Mouse (Mus musculus): Measurements from ENCODE around the gene Itm2c. TPM values are rescaled to one million over a fixed set of nuclear protein-coding genes. Genes with fewer than 3 reads are reported as not detected.

Itm2c gene
- polyA plus RNA-seq, 1 experiment from 2014 or later: 163 TPM

DNA sequence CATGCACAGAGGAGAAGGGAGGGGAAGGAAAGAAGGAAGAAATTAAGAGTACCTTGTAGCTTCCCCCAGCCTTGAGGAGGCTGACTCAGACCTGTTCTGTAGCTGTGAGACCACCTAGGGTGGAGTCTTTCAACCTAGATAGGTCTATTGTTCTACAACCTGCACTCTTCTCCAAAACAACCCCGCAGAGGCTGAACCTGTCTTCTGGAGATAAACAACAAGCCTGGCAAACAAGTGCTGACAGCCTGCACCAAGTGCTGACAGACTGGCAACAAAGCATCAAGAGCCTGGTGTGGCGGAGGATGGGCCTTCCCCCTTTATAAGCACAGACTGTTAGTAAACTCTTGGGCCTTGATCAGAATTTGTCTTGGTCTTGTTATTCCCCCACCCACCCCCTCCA is 23.5 kb upstream of the Itm2c start:
- 73% methylated on average over 2 of the region's 2 CpGs for WGBS
- no peaks in the 10 kb centered on the region for H3K36me3 ChIP-seq
- no peak overlapping the region for H3K27ac ChIP-seq (replicated peaks)
- no peaks in the 10 kb centered on the region for H3K27me3 ChIP-seq
- no peaks in the 10 kb centered on the region for H3K4me1 ChIP-seq
- H3K9ac ChIP-seq (replicated peaks): no peak overlapping the region
- H3K4me2 ChIP-seq (replicated peaks): no peak overlapping the region
- no peak for ATAC-seq (ENCODE audit: low FRiP score, low read depth)
- H3K4me3 ChIP-seq: no peak overlapping the region
- peaks cover 5% of the 10 kb centered on the region; the same call in 1 of the 2 replicates for H3K9me3 ChIP-seq

DNA sequence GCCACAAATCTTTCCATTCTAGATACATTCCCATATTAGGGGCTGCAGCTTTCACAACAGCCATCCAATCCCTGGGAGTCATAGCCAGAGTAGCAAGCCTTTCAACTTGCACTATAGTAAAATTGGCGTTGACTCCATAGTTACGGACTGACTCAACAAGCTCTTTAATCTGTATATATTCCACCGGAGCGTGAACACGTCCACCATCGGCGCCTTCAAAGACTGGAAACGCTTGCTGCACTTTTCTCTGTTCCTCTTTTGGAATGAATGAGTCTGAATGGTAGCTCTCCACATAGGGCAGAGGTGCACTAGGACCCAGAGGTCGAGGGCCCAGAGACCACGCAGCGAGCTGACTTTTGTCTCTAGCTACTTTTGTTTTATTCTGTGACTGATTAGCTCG is 12.1 kb upstream of the Itm2c start:
- Histone ChIP-seq H3K27me3 (no peaks in the 10 kb centered on the region), H3K27ac (replicated peaks) (no peak overlapping the region), H3K4me3 (no peak overlapping the region), H3K9ac (replicated peaks) (no peak overlapping the region), H3K9me3 (peaks cover 15% of the 10 kb centered on the region), H3K4me2 (replicated peaks) (no peak overlapping the region), H3K36me3 (no peaks in the 10 kb centered on the region), H3K4me1 (no peaks in the 10 kb centered on the region)
- 92% methylated on average over 12 of the region's 12 CpGs for WGBS
- ATAC-seq (ENCODE audit: low FRiP score, low read depth): no peak

DNA sequence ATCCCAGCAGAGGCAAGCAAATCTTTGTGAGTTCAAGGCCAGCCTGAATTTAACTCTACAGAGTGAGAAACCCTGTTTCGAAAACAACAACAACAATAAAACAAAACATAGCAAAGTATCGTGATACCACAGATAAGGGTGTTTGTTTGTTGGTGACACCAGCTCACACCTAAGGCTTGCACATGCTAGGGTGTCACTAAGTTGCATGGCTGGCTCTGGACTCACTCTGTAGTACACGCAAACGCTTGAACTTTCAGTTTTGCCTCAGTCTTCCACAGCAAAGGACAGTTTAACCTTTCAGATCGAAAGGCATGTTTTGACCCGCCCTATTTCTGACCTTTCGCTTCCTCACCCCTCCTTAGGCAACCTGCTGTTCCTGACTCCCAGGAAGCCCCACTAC is 6.9 kb upstream of the Itm2c start:
- no peak overlapping the region for H3K4me2 ChIP-seq (replicated peaks)
- H3K9me3 ChIP-seq: no peaks in the 10 kb centered on the region
- H3K36me3 ChIP-seq: no peaks in the 10 kb centered on the region
- no peak overlapping the region for H3K4me3 ChIP-seq
- 89% methylated on average over 7 of the region's 7 CpGs for WGBS
- no peaks in the 10 kb centered on the region for H3K27me3 ChIP-seq
- no peak for ATAC-seq (ENCODE audit: low FRiP score, low read depth)
- no peak overlapping the region for H3K27ac ChIP-seq (replicated peaks)
- H3K9ac ChIP-seq (replicated peaks): no peak overlapping the region
- no peaks in the 10 kb centered on the region for H3K4me1 ChIP-seq

DNA sequence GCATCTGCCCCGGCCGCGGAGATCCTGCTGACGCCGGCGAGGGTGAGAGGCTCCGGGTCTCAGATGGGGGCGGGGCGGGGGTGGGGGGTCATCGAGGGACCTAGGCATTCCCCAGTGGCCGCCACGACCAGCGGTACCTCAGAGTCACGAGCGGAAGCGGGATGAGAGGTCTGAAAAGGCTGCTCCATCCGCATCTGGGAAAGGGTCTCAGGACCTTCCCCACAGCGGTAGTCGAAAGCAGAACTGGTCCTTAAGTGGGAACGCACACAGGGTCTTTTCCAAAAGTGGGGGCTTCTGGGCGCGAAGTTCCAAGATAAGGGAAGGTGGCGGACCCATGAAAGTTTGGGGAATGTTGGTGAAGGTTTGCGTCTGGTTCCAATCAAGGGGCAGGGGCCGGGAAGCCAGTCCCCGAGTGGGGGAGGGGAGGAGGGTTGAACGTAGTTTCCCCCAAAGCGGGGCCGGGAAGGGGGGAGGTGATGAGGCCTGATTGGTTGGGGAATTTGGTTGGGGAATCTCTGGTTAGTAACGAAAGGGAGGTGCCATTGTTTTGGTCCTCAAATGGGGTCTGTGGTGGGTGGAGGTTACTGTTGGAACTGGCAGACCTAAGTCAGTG is 773 bp downstream of the Itm2c start:
- Histone ChIP-seq H3K4me2 (replicated peaks) (peak overlapping the region; percentile 85), H3K4me1 (peaks cover 52% of the 10 kb centered on the region), H3K36me3 (no peaks in the 10 kb centered on the region), H3K4me3 (peak overlapping the region; percentile 85), H3K27ac (replicated peaks) (peak overlapping the region; percentile 90), H3K9me3 (no peaks in the 10 kb centered on the region), H3K27me3 (no peaks in the 10 kb centered on the region), H3K9ac (replicated peaks) (peak overlapping the region; percentile 87)
- WGBS: 2% methylated on average over 30 of the region's 30 CpGs
- ATAC-seq (ENCODE audit: low FRiP score, low read depth): peak; percentile 57

DNA sequence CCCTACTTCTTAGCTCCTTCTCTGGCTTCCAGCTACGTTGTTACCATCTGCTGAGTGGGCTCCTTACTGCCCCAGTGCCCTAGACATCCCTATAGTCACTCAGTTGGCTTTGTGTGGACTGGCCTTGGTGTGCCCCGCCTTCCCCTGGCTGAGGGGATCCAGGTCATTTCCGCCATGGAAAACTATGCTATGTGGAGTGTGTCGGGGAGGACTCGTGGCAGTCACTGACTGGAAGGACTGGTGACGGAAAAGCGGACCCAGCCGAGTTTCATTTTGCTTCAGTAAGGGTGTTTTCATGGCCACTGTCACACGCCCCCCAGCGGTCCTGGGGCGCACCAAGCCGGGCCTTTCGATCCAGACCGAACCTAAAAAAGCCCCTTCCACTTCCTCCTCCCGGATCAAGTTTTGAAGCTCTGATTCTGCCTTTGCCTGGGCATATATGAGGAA is 1.3 kb downstream of the Itm2c start:
- ATAC-seq (ENCODE audit: low FRiP score, low read depth): peak; percentile 57

DNA sequence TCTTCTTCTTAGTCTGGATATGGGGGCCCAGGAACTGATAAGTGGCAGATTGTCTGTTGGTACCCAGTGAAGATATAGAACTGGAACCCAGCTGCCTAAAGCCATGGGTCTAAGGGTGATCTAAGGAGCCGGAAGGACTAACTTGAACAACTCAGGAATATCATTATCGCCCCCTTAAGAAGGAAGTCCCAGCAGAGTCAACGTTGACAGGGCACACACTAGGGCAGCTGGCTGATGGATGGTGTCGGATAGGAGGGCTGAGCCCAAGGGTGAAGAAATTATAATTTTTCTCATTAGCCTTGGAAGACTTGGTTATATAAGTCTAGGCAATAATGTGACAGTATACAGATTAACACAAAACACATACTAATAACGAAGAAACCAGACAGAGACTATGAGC is 2.0 kb downstream of the Itm2c start:
- Histone ChIP-seq H3K4me3 (peak overlapping the region; percentile 85), H3K4me2 (replicated peaks) (peak overlapping the region; percentile 85), H3K9me3 (no peaks in the 10 kb centered on the region), H3K27ac (replicated peaks) (no peak overlapping the region), H3K9ac (replicated peaks) (peak overlapping the region; percentile 87; the same call in 1 of the 2 replicates), H3K27me3 (no peaks in the 10 kb centered on the region), H3K4me1 (peaks cover 64% of the 10 kb centered on the region), H3K36me3 (no peaks in the 10 kb centered on the region)
- WGBS: 77% methylated on average over 5 of the region's 5 CpGs
- ATAC-seq (ENCODE audit: low FRiP score, low read depth): no peak

More for the DNA sequence above, 1.3 kb downstream of the Itm2c start:
- Histone ChIP-seq H3K9me3 (no peaks in the 10 kb centered on the region), H3K27me3 (no peaks in the 10 kb centered on the region), H3K9ac (replicated peaks) (peak overlapping the region; percentile 87), H3K36me3 (no peaks in the 10 kb centered on the region), H3K4me2 (replicated peaks) (peak overlapping the region; percentile 85), H3K27ac (replicated peaks) (peak overlapping the region; percentile 90), H3K4me1 (peaks cover 57% of the 10 kb centered on the region), H3K4me3 (peak overlapping the region; percentile 85)
- WGBS: 3% methylated on average over 15 of the region's 15 CpGs

DNA sequence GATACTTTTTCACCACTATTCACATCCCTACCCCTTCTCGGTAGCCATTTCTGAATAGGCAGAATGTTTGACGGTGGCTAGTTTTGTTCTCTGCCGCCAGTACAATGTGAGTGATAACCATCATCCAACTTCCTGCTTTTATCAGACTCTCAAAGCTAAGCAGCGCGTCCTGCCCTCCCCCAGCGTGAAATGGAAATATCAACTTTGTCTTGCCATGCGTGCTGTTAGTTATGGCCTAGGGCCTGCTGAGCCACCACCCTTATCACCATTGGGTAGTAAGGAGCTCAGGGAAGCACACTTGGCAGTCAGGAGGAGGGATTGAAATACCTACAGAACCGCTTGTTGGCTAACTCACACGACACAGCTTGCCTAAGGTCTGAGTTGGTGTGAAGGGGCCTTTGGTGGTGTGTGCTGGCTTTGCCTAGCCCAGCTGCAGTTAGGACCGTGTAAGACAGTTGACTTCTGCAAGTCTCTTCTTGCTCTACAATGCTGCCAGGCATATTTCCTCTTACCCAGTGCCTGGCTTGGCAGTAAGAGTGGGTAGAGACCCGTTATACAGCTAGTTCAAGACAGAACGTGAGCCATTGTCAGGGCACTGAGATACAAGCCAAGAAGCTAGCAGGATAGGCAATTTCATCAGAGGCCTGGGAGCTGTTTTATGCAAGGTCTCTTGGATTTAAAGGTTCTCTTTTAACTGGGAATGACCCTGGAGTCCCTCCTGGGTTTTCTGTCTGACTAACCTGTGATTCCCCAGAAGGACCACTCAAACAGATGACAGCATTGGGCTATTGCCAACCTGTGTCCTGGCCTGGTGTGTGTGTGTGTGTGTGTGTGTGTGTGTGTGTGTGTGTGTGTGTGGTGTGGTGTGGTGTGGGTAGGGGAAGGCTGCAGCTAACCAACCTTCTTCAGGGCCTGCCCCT is 3.0 kb downstream of the Itm2c start:
- no peak overlapping the region for H3K9ac ChIP-seq (replicated peaks)
- no peak overlapping the region; the same call in 1 of the 2 replicates for H3K27ac ChIP-seq (replicated peaks)
- H3K4me3 ChIP-seq: no peak overlapping the region
- no peaks in the 10 kb centered on the region for H3K9me3 ChIP-seq
- H3K4me2 ChIP-seq (replicated peaks): peak overlapping the region; percentile 85
- WGBS: 72% methylated on average over 12 of the region's 12 CpGs
- peaks cover 74% of the 10 kb centered on the region for H3K4me1 ChIP-seq
- no peaks in the 10 kb centered on the region for H3K36me3 ChIP-seq
- ATAC-seq (ENCODE audit: low FRiP score, low read depth): no peak
- H3K27me3 ChIP-seq: no peaks in the 10 kb centered on the region

DNA sequence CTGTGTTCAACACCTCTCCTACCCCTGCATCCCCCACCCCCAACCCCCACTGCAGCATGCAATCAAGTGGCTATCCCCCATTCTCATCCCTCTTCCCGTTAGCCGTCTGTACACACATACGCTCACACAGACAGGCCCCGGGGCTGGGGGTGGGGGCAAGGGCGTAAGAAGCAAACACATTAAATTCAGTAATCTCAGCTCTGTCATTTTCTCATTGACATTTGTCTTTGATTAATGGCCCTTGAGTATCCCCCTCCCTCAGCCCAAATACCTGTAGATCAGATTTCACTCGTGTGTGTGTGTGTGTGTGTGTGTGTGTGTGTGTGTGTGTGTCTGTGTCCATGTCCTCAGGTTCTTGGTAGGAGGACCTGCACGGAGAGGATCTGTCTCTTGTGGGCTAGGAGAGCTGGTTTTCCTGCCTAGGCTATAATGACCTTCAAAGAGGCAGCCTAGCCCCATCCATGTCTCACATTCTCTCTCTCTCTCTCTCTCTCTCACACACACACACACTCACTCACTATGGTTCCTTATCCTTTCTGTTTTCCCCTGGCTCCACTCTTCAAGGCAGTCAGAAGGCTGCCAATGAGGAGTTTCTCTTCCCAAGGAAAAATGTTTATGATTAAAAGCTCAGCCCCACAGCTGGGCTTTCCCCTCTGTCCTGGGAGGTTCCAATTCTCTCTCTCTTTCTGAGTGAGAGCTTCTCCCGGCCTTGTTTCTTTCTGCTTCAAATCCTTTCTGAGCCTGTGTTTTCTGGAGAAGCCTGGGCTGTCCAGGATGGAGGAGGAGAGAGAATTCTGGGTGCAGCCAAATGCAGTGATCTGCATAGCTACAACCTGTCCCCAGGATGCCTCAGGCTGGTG is 4.0 kb downstream of the Itm2c start:
- Histone ChIP-seq H3K4me3 (peak overlapping the region; percentile 9; the same call in 1 of the 2 replicates), H3K27me3 (no peaks in the 10 kb centered on the region), H3K36me3 (0 out of 2 replicates have a peak, but pooled peaks cover 2% of the 10 kb centered on the region), H3K9me3 (no peaks in the 10 kb centered on the region), H3K4me2 (replicated peaks) (peak overlapping the region; percentile 85), H3K27ac (replicated peaks) (peak overlapping the region; percentile 73), H3K9ac (replicated peaks) (peak overlapping the region; percentile 38), H3K4me1 (peaks cover 81% of the 10 kb centered on the region)
- WGBS: 33% methylated on average over 8 of the region's 8 CpGs
- no peak for ATAC-seq (ENCODE audit: low FRiP score, low read depth)

DNA sequence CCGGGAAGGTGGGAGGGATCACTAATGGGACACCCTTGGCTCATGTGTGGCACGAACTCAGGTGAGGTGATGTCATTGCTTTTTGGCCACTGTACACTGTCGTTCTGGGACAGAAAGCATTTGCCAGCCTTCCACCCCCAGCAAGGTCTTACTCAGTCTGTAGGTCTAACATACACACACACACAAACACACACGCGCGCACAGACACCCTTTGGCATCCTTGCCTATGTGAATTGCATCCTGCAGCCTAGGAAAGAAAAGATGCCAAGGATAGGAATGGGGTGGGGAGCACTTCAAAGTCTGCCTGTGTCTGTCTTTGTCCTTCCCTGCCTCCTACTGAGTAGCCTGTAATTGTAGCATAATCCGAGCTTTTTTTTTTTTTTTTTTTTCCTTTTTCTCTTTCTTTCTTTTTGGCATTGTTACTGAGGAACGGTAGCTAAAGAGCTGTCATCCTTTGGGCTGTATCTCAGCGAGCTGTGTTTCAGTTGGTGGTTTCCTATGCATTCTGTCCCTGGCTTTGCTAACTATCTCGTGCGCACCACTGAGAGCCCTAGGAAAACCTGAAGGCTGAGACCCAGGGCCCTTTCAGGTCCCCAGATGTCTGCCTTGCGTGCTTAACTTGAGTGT is 4.8 kb downstream of the Itm2c start:
- H3K9me3 ChIP-seq: no peaks in the 10 kb centered on the region
- no peak for ATAC-seq (ENCODE audit: low FRiP score, low read depth)
- H3K4me1 ChIP-seq: peaks cover 78% of the 10 kb centered on the region
- peak overlapping the region; percentile 38 for H3K9ac ChIP-seq (replicated peaks)
- H3K4me3 ChIP-seq: peak overlapping the region; percentile 9; the same call in 1 of the 2 replicates
- WGBS: 18% methylated on average over 12 of the region's 12 CpGs
- H3K27me3 ChIP-seq: no peaks in the 10 kb centered on the region
- H3K4me2 ChIP-seq (replicated peaks): peak overlapping the region; percentile 85
- H3K27ac ChIP-seq (replicated peaks): peak overlapping the region; percentile 73
- H3K36me3 ChIP-seq: peaks cover 9% of the 10 kb centered on the region

DNA sequence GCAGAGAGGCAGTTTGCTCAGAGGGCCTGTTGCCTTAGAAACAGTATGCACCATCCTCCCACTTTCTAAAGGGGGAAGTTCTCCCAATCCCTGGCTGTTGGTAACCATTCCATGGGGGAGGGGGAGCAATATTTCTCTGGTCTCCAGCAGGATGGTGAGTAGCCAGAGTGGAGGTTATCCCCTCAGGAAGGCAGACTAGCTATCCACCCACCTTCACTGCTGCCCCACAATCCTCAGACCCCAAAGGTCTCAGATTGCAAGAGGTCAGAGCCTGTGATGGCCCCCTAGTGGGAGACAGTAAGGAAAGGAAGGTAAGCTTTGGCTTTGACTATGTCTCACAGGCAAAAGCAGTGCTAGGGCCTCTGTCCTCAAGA is 5.3 kb downstream of the Itm2c start:
- Histone ChIP-seq H3K4me2 (replicated peaks) (peak overlapping the region; percentile 85), H3K4me3 (no peak overlapping the region), H3K9ac (replicated peaks) (peak overlapping the region; percentile 29; the same call in 1 of the 2 replicates)

More for the DNA sequence above, 5.3 kb downstream of the Itm2c start:
- no peak for ATAC-seq (ENCODE audit: low FRiP score, low read depth)
- Histone ChIP-seq H3K4me1 (peaks cover 75% of the 10 kb centered on the region), H3K36me3 (peaks cover 14% of the 10 kb centered on the region), H3K27ac (replicated peaks) (peak overlapping the region; percentile 73), H3K9me3 (no peaks in the 10 kb centered on the region), H3K27me3 (no peaks in the 10 kb centered on the region)

Measured in midbrain, embryonic 12.5 days (tissue).